Mouse (Mus musculus): ENCODE data around the gene Tbcb. TPM values are rescaled to one million over a fixed set of nuclear protein-coding genes. Genes with fewer than 3 reads are reported as not detected.
"Not testable (repeated sequence)": the region's sequence is repeated elsewhere in the genome, so short reads cannot be mapped to it uniquely, and the experiment has no call there.

The Tbcb gene
- total RNA-seq, 2 experiments from 2014 or later: 11.7 to 38.6 TPM

- ATAC-seq (replicated peaks; ENCODE audit: low FRiP score, poor library complexity, severe bottlenecking): no peak
These were observed 35.9 kb downstream of the Tbcb start for GRCm38 (mm10) chr7:30196171-30196570.

GRCm38 (mm10) chr7:30195461-30195860 lies 36.6 kb downstream of the Tbcb start:
- ATAC-seq (replicated peaks; ENCODE audit: low FRiP score, poor library complexity, severe bottlenecking): no peak

GRCm38 (mm10) chr7:30194884-30195283 lies 37.2 kb downstream of the Tbcb start:
- ATAC-seq (replicated peaks; ENCODE audit: low FRiP score, poor library complexity, severe bottlenecking): peak; percentile 89

- peak; percentile 16 for ATAC-seq (replicated peaks; ENCODE audit: low FRiP score, poor library complexity, severe bottlenecking)
These were observed 37.8 kb downstream of the Tbcb start for GRCm38 (mm10) chr7:30194101-30194831.

- peak; percentile 85 for ATAC-seq (replicated peaks; ENCODE audit: low FRiP score, poor library complexity, severe bottlenecking)
These were observed 38.4 kb downstream of the Tbcb start for GRCm38 (mm10) chr7:30193581-30194100.

- ATAC-seq (replicated peaks; ENCODE audit: low FRiP score, poor library complexity, severe bottlenecking): no peak
These were observed 39.1 kb downstream of the Tbcb start for GRCm38 (mm10) chr7:30193013-30193412.

GRCm38 (mm10) chr7:30192088-30192487 lies 40.0 kb downstream of the Tbcb start:
- ATAC-seq (replicated peaks; ENCODE audit: low FRiP score, poor library complexity, severe bottlenecking): no peak

- no peak for ATAC-seq (replicated peaks; ENCODE audit: low FRiP score, poor library complexity, severe bottlenecking)
These were observed 43.0 kb downstream of the Tbcb start for GRCm38 (mm10) chr7:30189116-30189491.

GRCm38 (mm10) chr7:30188344-30189115 lies 43.5 kb downstream of the Tbcb start:
- no peak for ATAC-seq (replicated peaks; ENCODE audit: low FRiP score, poor library complexity, severe bottlenecking)

GRCm38 (mm10) chr7:30184641-30185348 lies 47.3 kb downstream of the Tbcb start:
- ATAC-seq (replicated peaks; ENCODE audit: low FRiP score, poor library complexity, severe bottlenecking): no peak

GRCm38 (mm10) chr7:30183879-30184289 lies 48.2 kb downstream of the Tbcb start, which contains the start of gene Cox7a1:
Gene Cox7a1, plus strand, starts transcription at chr7:30184144.
- ATAC-seq (replicated peaks; ENCODE audit: low FRiP score, poor library complexity, severe bottlenecking): peak; percentile 89

- ATAC-seq (replicated peaks; ENCODE audit: low FRiP score, poor library complexity, severe bottlenecking): not testable (repeated sequence)
These were observed 48.9 kb downstream of the Tbcb start for GRCm38 (mm10) chr7:30183189-30183588.

GRCm38 (mm10) chr7:30181929-30182328 lies 50.1 kb downstream of the Tbcb start:
- not testable (repeated sequence) for ATAC-seq (replicated peaks; ENCODE audit: low FRiP score, poor library complexity, severe bottlenecking)

GRCm38 (mm10) chr7:30181308-30181707 lies 50.8 kb downstream of the Tbcb start:
- peak; percentile 80 for ATAC-seq (replicated peaks; ENCODE audit: low FRiP score, poor library complexity, severe bottlenecking)

- no peak for ATAC-seq (replicated peaks; ENCODE audit: low FRiP score, poor library complexity, severe bottlenecking)
These were observed 53.8 kb downstream of the Tbcb start for GRCm38 (mm10) chr7:30178256-30178655.

- no peak for ATAC-seq (replicated peaks; ENCODE audit: low FRiP score, poor library complexity, severe bottlenecking)
These were observed 55.6 kb downstream of the Tbcb start for GRCm38 (mm10) chr7:30176474-30176873.
